Mouse (Mus musculus) neural tube, embryonic 14.5 days (tissue): ENCODE measurements around the gene Slu7. TPM values are rescaled to one million over a fixed set of nuclear protein-coding genes. Genes with fewer than 3 reads are reported as not detected.

Experiments used
- ATAC-seq: fragments of 200-750 bp; cut with Nextera tagmentation; 2 replicates; pipeline ENCODE4 v1.8.0; 2017; ENCODE audit warnings: low read depth, mild to moderate bottlenecking, moderate TSS enrichment, moderate library complexity
- H3K27ac ChIP-seq: fragments of 300-500 bp; sonication (generic); 2 replicates; pipeline ENCODE4 v1.5.1; 2014; ENCODE audit warnings: low read depth, mild to moderate bottlenecking, control low read depth, low read length, moderate library complexity, mixed read lengths
- H3K27me3 ChIP-seq: fragments of 300-500 bp; sonication (generic); 2 replicates; pipeline ENCODE4 v1.6.1; 2014; ENCODE audit warnings: low read length; ENCODE audit not compliant: control insufficient read depth, insufficient read depth
- H3K36me3 ChIP-seq: fragments of 300-500 bp; sonication (generic); 2 replicates; pipeline ENCODE4 v1.6.1; 2014; ENCODE audit warnings: low read length, mixed read lengths; ENCODE audit not compliant: control insufficient read depth, insufficient read depth
- H3K4me1 ChIP-seq: fragments of 300-500 bp; sonication (generic); 2 replicates; pipeline ENCODE4 v1.6.1; 2014; ENCODE audit warnings: low read length; ENCODE audit not compliant: control insufficient read depth, insufficient read depth
- H3K4me2 ChIP-seq: fragments of 300-500 bp; sonication (generic); 2 replicates; pipeline ENCODE4 v1.6.1; 2014; ENCODE audit warnings: mild to moderate bottlenecking, low read depth, low read length, control low read depth
- H3K4me3 ChIP-seq: fragments of 300-500 bp; sonication (generic); 2 replicates; pipeline ENCODE4 v1.5.1; 2014; ENCODE audit warnings: low read depth, low read length, control low read depth, mixed read lengths
- H3K9ac ChIP-seq: fragments of 300-500 bp; sonication (generic); replicated peaks from 2 replicates; pipeline ENCODE4 v1.6.1; 2014; ENCODE audit warnings: low read depth, mild to moderate bottlenecking, control low read depth, low read length, mixed read lengths
- H3K9me3 ChIP-seq: fragments of 300-500 bp; sonication (generic); 2 replicates; pipeline ENCODE4 v1.6.1; 2016; ENCODE audit warnings: low read length; ENCODE audit not compliant: control insufficient read depth
- WGBS: fragments of 180-500 bp; shearing (Covaris S2); extraction: QIAGEN DNeasy Blood & Tissue Kit; methylation state at CpG from one replicate; pipeline ENCODE4 v1.1.7; 2014; 5-methylcytosine and 5-hydroxymethylcytosine counted together
- polyA plus RNA-seq: library from polyadenylated mRNA; unstranded; fragments of >200 nt; fragmentation: Nextera tagmentation; extraction: Ambion mirVana; gene quantifications from 2 replicates; pipeline ENCODE4 v1.2.1, GENCODE M21; 2014

Slu7 gene
- 64.2 and 65.2 TPM in 2 replicates for polyA plus RNA-seq

- ATAC-seq: peak; percentile 91
- Histone ChIP-seq H3K9me3 (no peaks in the 10 kb centered on the region), H3K36me3 (peaks cover 2% of the 10 kb centered on the region; the same call in 1 of the 2 replicates), H3K4me1 (no peaks in the 10 kb centered on the region), H3K4me3 (peak within 1 kb of the TSS; percentile 86), H3K27me3 (no peaks in the 10 kb centered on the region), H3K4me2 (peak within 1 kb of the TSS; percentile 56), H3K9ac (peak within 1 kb of the TSS; percentile 70), H3K27ac (no peak within 1 kb of the TSS)
- WGBS: 10% methylated on average over 38 of the region's 38 CpGs
These were observed at the start of gene Slu7 for GRCm38 (mm10) chr11:43433254-43434023. TSS of gene Slu7 (plus strand) at chr11:43433744.

- H3K27me3 ChIP-seq: no peaks in the 10 kb centered on the region
- 2% methylated on average over 18 of the region's 18 CpGs for WGBS
- ATAC-seq: peak; percentile 86
- H3K36me3 ChIP-seq: no peaks in the 10 kb centered on the region
- peak overlapping the region; percentile 26 for H3K4me3 ChIP-seq
- H3K27ac ChIP-seq: peak overlapping the region; percentile 73
- peaks cover 10% of the 10 kb centered on the region; the same call in 1 of the 2 replicates for H3K4me1 ChIP-seq
- H3K9me3 ChIP-seq: no peaks in the 10 kb centered on the region
- peak overlapping the region; percentile 35 for H3K9ac ChIP-seq
- peak overlapping the region; percentile 51 for H3K4me2 ChIP-seq
These were observed 48.4 kb upstream of the Slu7 start for GRCm38 (mm10) chr11:43385055-43385649.

GRCm38 (mm10) chr11:43385716-43386115 is 47.8 kb upstream of the Slu7 start:
- peak; percentile 81; the same call in 1 of the 2 replicates for ATAC-seq
- peak overlapping the region; percentile 26 for H3K4me3 ChIP-seq
- peak overlapping the region; percentile 51 for H3K4me2 ChIP-seq
- no peaks in the 10 kb centered on the region for H3K9me3 ChIP-seq
- H3K27me3 ChIP-seq: no peaks in the 10 kb centered on the region
- H3K27ac ChIP-seq: peak overlapping the region; percentile 73; the same call in 1 of the 2 replicates
- H3K36me3 ChIP-seq: no peaks in the 10 kb centered on the region
- H3K9ac ChIP-seq: peak overlapping the region; percentile 35
- peaks cover 10% of the 10 kb centered on the region; the same call in 1 of the 2 replicates for H3K4me1 ChIP-seq
- 2% methylated on average over 8 of the region's 8 CpGs for WGBS

- H3K36me3 ChIP-seq: no peaks in the 10 kb centered on the region
These were observed 46.3 kb upstream of the Slu7 start for GRCm38 (mm10) chr11:43387004-43387880.

GRCm38 (mm10) chr11:43388122-43389097 is 45.1 kb upstream of the Slu7 start:
- Histone ChIP-seq H3K9ac (no peak overlapping the region), H3K27me3 (no peaks in the 10 kb centered on the region), H3K27ac (no peak overlapping the region), H3K36me3 (no peaks in the 10 kb centered on the region), H3K4me1 (peaks cover 10% of the 10 kb centered on the region; the same call in 1 of the 2 replicates), H3K9me3 (no peaks in the 10 kb centered on the region), H3K4me3 (no peak overlapping the region), H3K4me2 (no peak overlapping the region)
- no peak for ATAC-seq
- 85% methylated on average over 21 of the region's 21 CpGs for WGBS

More at GRCm38 (mm10) chr11:43387004-43387880, 46.3 kb upstream of the Slu7 start:
- Histone ChIP-seq H3K27ac (no peak overlapping the region), H3K9ac (no peak overlapping the region), H3K4me1 (peaks cover 10% of the 10 kb centered on the region; the same call in 1 of the 2 replicates), H3K27me3 (no peaks in the 10 kb centered on the region), H3K9me3 (no peaks in the 10 kb centered on the region), H3K4me2 (no peak overlapping the region), H3K4me3 (no peak overlapping the region)
- WGBS: 92% methylated on average over 14 of the region's 14 CpGs
- ATAC-seq: no peak

- Histone ChIP-seq H3K4me1 (peaks cover 10% of the 10 kb centered on the region; the same call in 1 of the 2 replicates), H3K4me2 (no peak overlapping the region), H3K27ac (no peak overlapping the region), H3K27me3 (no peaks in the 10 kb centered on the region), H3K9me3 (no peaks in the 10 kb centered on the region), H3K4me3 (no peak overlapping the region), H3K36me3 (no peaks in the 10 kb centered on the region), H3K9ac (no peak overlapping the region)
- no peak for ATAC-seq
- 85% methylated on average over 7 of the region's 7 CpGs for WGBS
These were observed 44.4 kb upstream of the Slu7 start for GRCm38 (mm10) chr11:43389118-43389517.

- Histone ChIP-seq H3K27ac (no peak overlapping the region), H3K9me3 (no peaks in the 10 kb centered on the region), H3K36me3 (no peaks in the 10 kb centered on the region), H3K27me3 (no peaks in the 10 kb centered on the region), H3K9ac (no peak overlapping the region), H3K4me1 (no peaks in the 10 kb centered on the region), H3K4me2 (no peak overlapping the region), H3K4me3 (no peak overlapping the region)
- no peak for ATAC-seq
- WGBS: 62% methylated on average over 2 of the region's 2 CpGs
These were observed 40.8 kb upstream of the Slu7 start for GRCm38 (mm10) chr11:43392757-43393156.

GRCm38 (mm10) chr11:43393325-43393724 is 40.2 kb upstream of the Slu7 start:
- Histone ChIP-seq H3K4me1 (no peaks in the 10 kb centered on the region), H3K9me3 (no peaks in the 10 kb centered on the region), H3K4me3 (no peak overlapping the region), H3K9ac (no peak overlapping the region), H3K36me3 (no peaks in the 10 kb centered on the region), H3K27me3 (no peaks in the 10 kb centered on the region), H3K4me2 (no peak overlapping the region), H3K27ac (no peak overlapping the region)
- no peak for ATAC-seq
- WGBS: 92% methylated on average over 4 of the region's 4 CpGs
